Mouse (Mus musculus) E14TG2a.4 (cell line): ENCODE measurements at regions not wholly inside any gene's neighbourhood (a gene's known extent, or its start where the extent isn't known, plus 50 kb on each side); places are given as distances from the start of the nearest gene placed in this dataset.

Source experiments
- CTCF ChIP-seq: conservative IDR thresholded peaks from 2 replicates; pipeline ENCODE4 v1.5.1; 2014; ENCODE audit warnings: low read length
- NANOG ChIP-seq: IDR thresholded peaks from 2 replicates; pipeline ENCODE4 v1.6.1; 2014; ENCODE audit warnings: borderline replicate concordance, low read length, mixed read lengths
- POU5F1 ChIP-seq: IDR thresholded peaks from 2 replicates; pipeline ENCODE4 v1.6.1; 2014; ENCODE audit warnings: low read length, borderline replicate concordance

- TF ChIP-seq CTCF (no peak), NANOG (no peak), POU5F1 (no peak)
These were observed 269.9 kb upstream of the Mgmt start for GRCm38 (mm10) chr7:136624496-136624895.
